Mouse (Mus musculus) heart, postnatal 4 days (tissue): ENCODE data around the gene Plpp3. TPM values are rescaled to one million over a fixed set of nuclear protein-coding genes. Genes with fewer than 3 reads are reported as not detected.

ENCODE experiments used
- DNase-seq: peaks from one replicate; pipeline ENCODE4 v3.0.0; 2021
- total RNA-seq, 2 experiments: library from RNA; stranded (reverse); gene quantifications; 2 replicates each; pipeline ENCODE4 v1.2.3; 2021

Plpp3 gene
- total RNA-seq, 2 experiments from 2014 or later: 46.0 to 47.7 TPM

- DNase-seq: peak; percentile 47
Observed at GRCm38 (mm10) chr4:105158651-105159530, 1.7 kb downstream of the Plpp3 start.

- no peak for DNase-seq
Observed at GRCm38 (mm10) chr4:105159531-105159870, 2.4 kb downstream of the Plpp3 start.

GRCm38 (mm10) chr4:105160470-105160869, 3.3 kb downstream of the Plpp3 start:
- no peak for DNase-seq

DNA sequence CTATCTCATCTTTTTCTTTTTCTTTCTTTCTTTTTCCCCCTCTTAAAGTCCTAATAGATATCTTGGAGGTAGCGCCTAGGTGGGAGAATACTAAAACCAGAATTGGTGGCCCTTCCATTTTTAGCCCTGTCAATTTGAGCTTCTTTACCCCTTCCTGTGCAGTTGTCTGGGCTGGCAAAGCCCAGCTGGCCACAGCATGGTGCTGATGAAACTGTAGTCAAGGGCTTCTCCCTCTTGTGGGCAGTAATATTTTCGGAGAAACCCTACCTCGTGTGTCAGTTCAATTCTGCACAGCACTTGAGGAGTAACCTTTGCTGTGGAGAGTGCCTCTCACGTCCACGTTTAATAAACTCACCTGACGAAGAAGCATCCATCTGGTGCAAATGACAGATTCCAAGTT, 4.9 kb downstream of the Plpp3 start:
- DNase-seq: no peak

GRCm38 (mm10) chr4:105162676-105163075, 5.5 kb downstream of the Plpp3 start:
- no peak for DNase-seq

GRCm38 (mm10) chr4:105163981-105164411, 6.8 kb downstream of the Plpp3 start:
- no peak for DNase-seq

DNA sequence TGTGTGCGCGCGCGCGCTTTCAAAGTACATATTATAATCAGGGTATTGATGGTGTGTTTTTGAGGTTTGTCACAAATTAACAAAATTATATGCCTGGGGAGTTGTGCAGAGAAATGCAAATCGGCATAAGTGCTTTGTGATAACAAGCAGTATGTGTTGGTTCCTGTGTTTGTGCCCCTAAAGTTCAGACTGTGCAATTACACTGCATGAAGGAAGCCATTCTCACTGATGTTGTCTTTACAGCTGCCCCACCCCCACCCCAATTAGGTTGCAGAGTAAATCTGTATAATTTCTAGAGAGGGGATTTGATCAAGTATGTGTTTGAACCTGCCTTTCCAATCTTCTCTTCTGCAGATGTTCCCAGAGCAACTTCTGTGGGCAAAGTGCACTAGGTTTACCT, 7.8 kb downstream of the Plpp3 start:
- no peak for DNase-seq

- DNase-seq: no peak
Observed at GRCm38 (mm10) chr4:105169093-105169571, 12.0 kb downstream of the Plpp3 start.

GRCm38 (mm10) chr4:105169826-105170810, 13.0 kb downstream of the Plpp3 start:
- DNase-seq: no peak

- no peak for DNase-seq
Observed at GRCm38 (mm10) chr4:105170811-105171401, 13.8 kb downstream of the Plpp3 start.

- no peak for DNase-seq
Observed at GRCm38 (mm10) chr4:105171432-105171831, 14.3 kb downstream of the Plpp3 start.

DNA sequence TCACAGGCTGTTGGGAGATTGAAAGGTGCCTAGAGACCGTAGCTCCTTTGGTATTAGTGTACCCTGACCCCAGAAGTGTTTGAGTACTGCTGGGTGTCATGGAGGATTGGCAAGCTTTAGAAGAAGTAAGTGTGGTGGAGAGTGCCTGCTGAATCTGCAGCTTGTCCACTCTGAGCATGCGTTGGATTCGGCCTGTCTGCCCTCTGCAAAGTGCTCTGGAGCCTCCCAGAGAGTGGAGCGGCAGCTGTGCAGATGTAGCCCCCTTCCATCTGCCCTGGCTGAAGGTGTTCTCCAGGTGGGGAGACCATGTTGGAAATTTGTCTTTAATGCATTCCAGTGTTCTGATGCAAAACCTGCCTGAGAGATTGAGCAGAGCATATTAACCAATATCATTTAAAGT, 17.6 kb downstream of the Plpp3 start:
- no peak for DNase-seq

- DNase-seq: no peak
Observed at GRCm38 (mm10) chr4:105175255-105176035, 18.3 kb downstream of the Plpp3 start.

DNA sequence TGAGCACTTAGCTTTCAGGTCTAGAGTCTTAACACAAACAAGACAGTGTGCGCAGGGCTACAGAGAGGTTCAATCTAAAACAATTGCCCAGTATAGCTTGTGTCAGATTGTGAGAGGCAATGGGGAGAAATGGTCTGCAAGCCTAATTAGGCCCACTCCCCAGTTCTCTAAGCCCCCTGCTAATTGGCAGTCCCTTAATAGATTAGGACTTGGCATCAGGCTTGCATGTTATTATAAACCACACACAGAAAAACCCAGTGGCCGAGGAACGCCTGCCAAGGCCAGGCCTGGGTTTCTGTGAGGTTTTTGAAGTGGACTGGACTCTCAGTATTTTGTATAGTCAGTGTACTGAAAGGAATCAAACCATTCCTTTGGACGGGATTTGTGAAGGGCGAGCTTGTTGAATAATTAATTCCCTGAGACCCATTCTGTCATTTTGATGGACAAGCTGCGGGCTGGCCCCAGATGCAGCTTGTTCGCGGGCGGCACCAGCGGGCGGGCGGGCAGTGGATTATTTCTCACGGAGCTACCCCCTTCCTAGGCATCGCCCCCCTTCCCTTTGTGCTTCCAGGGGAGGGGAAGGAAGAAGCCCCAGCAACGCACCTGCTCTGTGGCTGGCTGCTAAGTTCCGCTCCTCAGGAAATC, 24.0 kb downstream of the Plpp3 start:
- DNase-seq: no peak

DNA sequence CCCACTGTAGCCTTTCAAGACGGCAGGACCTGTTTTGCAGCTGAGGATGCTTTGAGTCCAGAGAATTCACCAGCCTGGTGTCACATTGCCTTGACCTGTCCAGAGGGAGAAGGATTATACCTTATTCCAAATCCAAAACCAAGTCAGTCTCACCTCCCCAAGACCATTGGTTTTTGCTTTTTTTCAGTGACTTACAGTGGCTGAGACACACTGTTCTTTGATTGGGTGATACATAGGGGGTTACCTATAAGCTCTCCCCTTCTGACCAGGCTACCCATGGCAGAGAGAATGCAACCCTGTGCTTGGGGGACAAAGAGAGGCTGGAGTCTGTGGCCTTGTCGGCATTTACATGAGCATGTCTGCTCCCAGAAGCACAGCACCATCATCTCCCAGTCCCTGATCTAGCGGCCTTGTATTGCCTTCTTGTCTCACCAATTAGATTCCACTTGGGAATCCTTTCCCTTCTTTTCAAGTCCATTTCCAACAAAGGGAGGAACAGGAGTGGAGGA, 24.6 kb downstream of the Plpp3 start:
- no peak for DNase-seq

GRCm38 (mm10) chr4:105182249-105182648, 25.1 kb downstream of the Plpp3 start:
- no peak for DNase-seq

GRCm38 (mm10) chr4:105184490-105184889, 27.3 kb downstream of the Plpp3 start:
- DNase-seq: no peak

- DNase-seq: no peak
Observed at GRCm38 (mm10) chr4:105184924-105185323, 27.8 kb downstream of the Plpp3 start.

- DNase-seq: no peak
Observed at GRCm38 (mm10) chr4:105186654-105187053, 29.5 kb downstream of the Plpp3 start.

GRCm38 (mm10) chr4:105187873-105188272, 30.7 kb downstream of the Plpp3 start:
- DNase-seq: no peak

DNA sequence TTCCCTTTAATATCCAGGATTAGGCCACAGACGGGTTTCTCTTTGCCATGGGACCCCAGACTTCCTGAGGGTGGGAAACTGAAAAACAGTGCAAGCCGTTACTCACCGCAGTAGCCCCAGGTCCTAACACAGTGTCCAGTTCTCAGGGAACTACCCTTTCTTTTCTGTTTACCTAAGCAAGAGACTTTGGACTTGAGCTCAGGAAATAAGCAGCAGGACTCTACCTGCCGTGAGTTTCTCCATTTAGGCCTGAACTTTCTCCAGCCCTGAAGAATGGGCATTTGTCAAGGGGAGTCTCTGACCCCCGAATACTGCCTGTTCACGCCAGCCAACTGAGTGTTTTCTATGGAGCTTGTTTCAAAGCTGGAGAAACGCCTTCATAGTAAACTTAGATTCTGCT, 31.7 kb downstream of the Plpp3 start:
- DNase-seq: no peak
